20 mouse cellular contexts compared by ENCODE assay signal in genomic region chr5:138707367-138707766, GRCm38 (mm10). TPM values are rescaled to one million over a fixed set of nuclear protein-coding genes. Genes with fewer than 3 reads are reported as not detected.
A peak's percentile ranks its signal among the peaks of the same experiment; 100 is the strongest.
DNase-seq lines count a peak whose midpoint lies in the region; ATAC-seq and TF ChIP-seq lines count a peak whose summit lies in the region.
"Had no signal": no experiment of that assay in that cellular context is flagged by ENCODE, and none has a peak within 500 bp of the region (broad histone marks: within the 10 kb centered on the region; RNA-seq: fewer than 3 reads in every experiment).

No protein-coding gene starts in this region.

- H3K27me3 ChIP-seq in intestine, embryonic 15.5 days (replicated peaks): no peaks in the 10 kb centered on the region
- no peaks in the 10 kb centered on the region for H3K27me3 ChIP-seq in intestine, postnatal 0 days (replicated peaks; ENCODE audit: control insufficient read depth, insufficient read depth, low read length)
- no peaks in the 10 kb centered on the region for H3K27me3 ChIP-seq in MEL (ENCODE audit: control insufficient read depth in 1 of 2, insufficient read depth in 2 of 2, low read length in 2 of 2)
- no peaks in the 10 kb centered on the region for H3K27me3 ChIP-seq in stomach, embryonic 16.5 days (ENCODE audit: control insufficient read depth, insufficient read depth, low read length)
- H3K27me3 ChIP-seq: CH12.LX; forebrain, embryonic 13.5 days; heart, embryonic 15.5 days; hindbrain, embryonic 13.5 days had no signal

- H3K4me2 ChIP-seq in intestine, embryonic 15.5 days (replicated peaks): no peak overlapping the region
- no peak overlapping the region for H3K4me2 ChIP-seq in intestine, postnatal 0 days (replicated peaks; ENCODE audit: low read depth)
- no peak overlapping the region for H3K4me2 ChIP-seq in stomach, embryonic 16.5 days (ENCODE audit: low read depth, low read length)
- H3K4me2 ChIP-seq: forebrain, embryonic 13.5 days; heart, embryonic 15.5 days; hindbrain, embryonic 13.5 days had no signal

- no peak for TF ChIP-seq CTCF in intestine, postnatal 0 days (IDR thresholded peaks at IDR 0.05; ENCODE audit: low read depth)
- no peak for TF ChIP-seq CTCF in MEL (IDR thresholded peaks at IDR 0.05 in 2 of 3, conservative IDR thresholded peaks at IDR 0.05 in 1 of 3; ENCODE audit: control insufficient read depth in 1 of 3, insufficient read depth in 1 of 3, low read depth in 2 of 3, low read length in 3 of 3, poor library complexity in 1 of 3, severe bottlenecking in 1 of 3)
- no peak for TF ChIP-seq CTCF in left cerebral cortex, adult 2 months (IDR thresholded peaks at IDR 0.05)

- peak; percentile 38 to 66 for DNase-seq in adrenal gland, adult (ENCODE audit: inconsistent age in 2 of 2, low spot score in 1 of 2)
- DNase-seq in adrenal gland, adult 18-20 months (ENCODE audit: low spot score in 2 of 2): no peak
- peak; percentile 16 for DNase-seq in MEL (ENCODE audit: low read depth, low spot score)
- DNase-seq in left cerebral cortex, adult 2 months (ENCODE audit: extremely low spot score in 1 of 2, low spot score in 2 of 2): no peak
- no peak for DNase-seq in layer of hippocampus, adult 9-11 months
- DNase-seq: cerebellum, adult 18-20 months; cerebellum, adult 9-11 months; cerebellum, postnatal 36 days; forebrain, postnatal 0 days; gastrocnemius, postnatal 14 days; heart, postnatal 14 days had no signal

- intact Hi-C loops in left cerebral cortex, adult 2 months (cut with DNase I): no loop called here

- TF ChIP-seq POLR2A in MEL (IDR thresholded peaks at IDR 0.05; ENCODE audit: control insufficient read depth in 1 of 2, insufficient read depth in 1 of 2, low read depth in 1 of 2, low read length in 2 of 2, poor library complexity in 1 of 2): no peak

- H3K9ac ChIP-seq in intestine, embryonic 15.5 days: no peak overlapping the region
- no peak overlapping the region for H3K9ac ChIP-seq in intestine, postnatal 0 days (ENCODE audit: low read depth, low read length)
- no peak overlapping the region for H3K9ac ChIP-seq in MEL (ENCODE audit: control insufficient read depth, low read depth, low read length, poor library complexity, severe bottlenecking)
- H3K9ac ChIP-seq in stomach, embryonic 16.5 days (ENCODE audit: low read length): no peak overlapping the region
- H3K9ac ChIP-seq: forebrain, embryonic 13.5 days; forebrain, postnatal 0 days; heart, embryonic 15.5 days; hindbrain, embryonic 13.5 days had no signal

- no peak for TF ChIP-seq RAD21 in MEL (IDR thresholded peaks at IDR 0.05; ENCODE audit: low read depth, low read length)

- H3K79me2 ChIP-seq in MEL (ENCODE audit: control insufficient read depth, insufficient read depth, low read length, poor library complexity): no peaks in the 10 kb centered on the region

- H3K27ac ChIP-seq in intestine, embryonic 15.5 days: no peak overlapping the region
- H3K27ac ChIP-seq in intestine, postnatal 0 days (ENCODE audit: low read depth, low read length): no peak overlapping the region
- H3K27ac ChIP-seq in MEL (ENCODE audit: control insufficient read depth, low read depth, low read length): no peak overlapping the region
- peak overlapping the region; percentile 44; the same call in 1 of the 2 replicates for H3K27ac ChIP-seq in stomach, embryonic 16.5 days (ENCODE audit: low read length)
- no peak overlapping the region for H3K27ac ChIP-seq in left cerebral cortex, adult 2 months
- H3K27ac ChIP-seq: embryonic facial prominence, embryonic 10.5 days; forebrain, embryonic 13.5 days; heart, embryonic 15.5 days; hindbrain, embryonic 13.5 days; hindbrain, postnatal 0 days had no signal

- no peaks in the 10 kb centered on the region for H3K36me3 ChIP-seq in intestine, embryonic 15.5 days
- no peaks in the 10 kb centered on the region for H3K36me3 ChIP-seq in intestine, postnatal 0 days (ENCODE audit: control insufficient read depth, insufficient read depth)
- H3K36me3 ChIP-seq in MEL (ENCODE audit: control insufficient read depth in 1 of 2, insufficient read depth in 2 of 2, low read length in 2 of 2): no peaks in the 10 kb centered on the region; a peak in 1 of 4 replicates
- H3K36me3 ChIP-seq in stomach, embryonic 16.5 days (ENCODE audit: control insufficient read depth, insufficient read depth, low read length): no peaks in the 10 kb centered on the region; the same call in 1 of the 2 replicates
- H3K36me3 ChIP-seq: embryonic facial prominence, embryonic 10.5 days; heart, embryonic 15.5 days; hindbrain, embryonic 13.5 days had no signal

- TF ChIP-seq EP300 in MEL (IDR thresholded peaks at IDR 0.05; ENCODE audit: low read depth in 1 of 2, low read length in 2 of 2): no peak

- H3K4me3 ChIP-seq in intestine, embryonic 15.5 days (replicated peaks): no peak overlapping the region
- H3K4me3 ChIP-seq in intestine, postnatal 0 days (ENCODE audit: low read depth, low read length): no peak overlapping the region
- H3K4me3 ChIP-seq in MEL (ENCODE audit: control insufficient read depth in 1 of 2, insufficient read depth in 1 of 2, low read depth in 2 of 2, low read length in 2 of 2): no peak overlapping the region
- no peak overlapping the region for H3K4me3 ChIP-seq in stomach, embryonic 16.5 days (replicated peaks; ENCODE audit: low read length)
- H3K4me3 ChIP-seq in left cerebral cortex, adult 2 months: no peak overlapping the region
- H3K4me3 ChIP-seq: embryonic facial prominence, embryonic 10.5 days; forebrain, embryonic 13.5 days; heart, embryonic 15.5 days; hindbrain, embryonic 13.5 days had no signal

- no peaks in the 10 kb centered on the region for H3K9me3 ChIP-seq in intestine, embryonic 15.5 days
- no peaks in the 10 kb centered on the region for H3K9me3 ChIP-seq in intestine, postnatal 0 days (ENCODE audit: control insufficient read depth)
- no peaks in the 10 kb centered on the region for H3K9me3 ChIP-seq in MEL (replicated peaks; ENCODE audit: insufficient read depth, low read length)
- H3K9me3 ChIP-seq in stomach, embryonic 16.5 days (replicated peaks; ENCODE audit: control insufficient read depth, low read length): no peaks in the 10 kb centered on the region; the same call in 1 of the 2 replicates
- H3K9me3 ChIP-seq: forebrain, embryonic 13.5 days had no signal

- peak; percentile 63 for ATAC-seq in intestine, embryonic 15.5 days
- ATAC-seq in intestine, postnatal 0 days: no peak
- 0 out of 2 replicates have a peak, but pooled peaks have one; percentile 44 for ATAC-seq in stomach, embryonic 16.5 days (ENCODE audit: insufficient read depth, low FRiP score)
- ATAC-seq: forebrain, embryonic 13.5 days; forebrain, postnatal 0 days; hindbrain, postnatal 0 days had no signal

- H3K4me1 ChIP-seq in intestine, embryonic 15.5 days (replicated peaks): 0 out of 2 replicates have a peak, but pooled peaks cover 2% of the 10 kb centered on the region
- no peaks in the 10 kb centered on the region for H3K4me1 ChIP-seq in intestine, postnatal 0 days (replicated peaks; ENCODE audit: control insufficient read depth, insufficient read depth, low read length)
- no peaks in the 10 kb centered on the region for H3K4me1 ChIP-seq in MEL (ENCODE audit: control insufficient read depth in 1 of 2, insufficient read depth in 2 of 2, low read length in 2 of 2)
- no peaks in the 10 kb centered on the region for H3K4me1 ChIP-seq in stomach, embryonic 16.5 days (ENCODE audit: control insufficient read depth, insufficient read depth, low read length)
- H3K4me1 ChIP-seq: embryonic facial prominence, embryonic 10.5 days; forebrain, embryonic 13.5 days; heart, embryonic 15.5 days; hindbrain, embryonic 13.5 days had no signal

TF ChIP-seq in MEL, 35 proteins besides CTCF, POLR2A, EP300 and RAD21:
- TF ChIP-seq ELF1 (IDR thresholded peaks at IDR 0.05; ENCODE audit: low read depth, low read length) (no peak), ETS1 (IDR thresholded peaks at IDR 0.05; ENCODE audit: low read depth, low read length) (peak; percentile 33; the same call in 1 of the 2 replicates), JUND (IDR thresholded peaks at IDR 0.05; ENCODE audit: low read depth, low read length) (no peak)

RNA-seq across cellular contexts. Expression of gene Fam20c, which starts 46.9 kb away (rescaled TPM):
- 10 to 100 TPM in 1 of 2 experiments, 1 to 10 TPM in 1; 7.9 to 15.8 TPM for total RNA-seq in adrenal gland, adult 18-20 months (2021)
- polyA plus RNA-seq in intestine, embryonic 15.5 days (2015; fragmentation: Nextera tagmentation; extraction: Ambion mirVana): 7.3 and 8.2 TPM in 2 replicates
- 2.5 and 3.3 TPM in 2 replicates for polyA plus RNA-seq in intestine, postnatal 0 days (2015; fragmentation: Nextera tagmentation; extraction: Ambion mirVana)
- not detected in 2 replicates for total RNA-seq in MEL (2012; rRNA removed)
- polyA plus RNA-seq in MEL (2012; ENCODE audit: insufficient read depth in 1 of 2, insufficient read length in 2 of 2, low read depth in 1 of 2, low replicate concordance in 2 of 2, missing spikeins in 1 of 2): not detected
- polyA plus RNA-seq in stomach, embryonic 16.5 days (2015; fragmentation: Nextera tagmentation; extraction: Ambion mirVana): 4.8 and 5.4 TPM in 2 replicates
- 10 to 100 TPM; 33.2 to 37.4 TPM for total RNA-seq in left cerebral cortex, adult 2 months (2021)

Comparison
In these comparisons a context has a peak if more than half of its experiments do, and no peak if none do; other contexts are left out.
1. DNase-seq: peak in adrenal gland, adult (2 of 2) and MEL (single experiment); none in adrenal gland, adult 18-20 months (0 of 2), left cerebral cortex, adult 2 months (0 of 2) and layer of hippocampus, adult 9-11 months (single experiment).